Mouse (Mus musculus): Measurements from ENCODE around the gene Nhp2.
A peak's percentile ranks its signal among the peaks of the same experiment; 100 is the strongest.

Gene Nhp2

DNA sequence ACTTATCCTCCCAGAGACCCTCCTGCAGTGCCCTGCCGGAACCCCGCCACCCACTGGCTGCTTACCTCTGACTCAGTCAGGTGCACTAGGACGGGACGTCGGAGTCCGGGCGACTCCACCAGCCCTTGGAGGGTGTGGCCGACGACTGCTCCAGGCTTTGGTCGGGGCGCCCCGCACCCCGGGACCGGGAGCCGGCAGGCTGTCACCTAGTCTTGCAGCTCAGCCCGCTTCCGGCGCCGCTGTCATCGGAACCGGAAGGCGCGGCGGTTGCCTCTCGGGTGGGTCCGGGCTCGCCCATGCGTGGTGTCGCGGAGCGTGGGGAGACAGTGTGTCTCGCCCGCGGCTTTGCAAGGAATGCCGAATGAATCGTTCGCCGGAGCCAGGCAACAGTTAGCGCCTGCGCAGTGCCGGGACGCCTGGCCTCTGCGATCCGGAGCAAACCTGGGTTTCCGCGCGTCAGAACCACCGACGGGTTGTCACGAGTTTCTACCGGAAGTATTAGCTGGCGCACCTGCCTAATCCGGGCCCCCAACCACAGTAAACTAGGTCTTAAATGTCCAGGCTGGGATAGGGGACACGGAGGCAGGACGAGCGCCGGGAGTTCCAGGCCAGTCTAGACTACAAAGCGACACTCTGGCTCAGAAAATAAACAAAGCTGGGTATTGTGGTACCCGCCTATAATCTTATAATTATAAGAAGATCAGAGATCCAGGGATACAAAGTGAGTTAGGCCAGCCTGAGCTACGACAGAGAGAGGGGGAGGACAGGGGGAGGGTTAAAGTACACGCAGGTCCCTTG is 16.2 kb downstream of the Nhp2 start, which contains the start of gene Rmnd5b:
Gene Rmnd5b (minus strand): TSS at position 372 of the 798 bp plus-strand sequence.
- peak; percentile 86 for DNase-seq (ENCODE audit: low read depth, low spot score)

DNA sequence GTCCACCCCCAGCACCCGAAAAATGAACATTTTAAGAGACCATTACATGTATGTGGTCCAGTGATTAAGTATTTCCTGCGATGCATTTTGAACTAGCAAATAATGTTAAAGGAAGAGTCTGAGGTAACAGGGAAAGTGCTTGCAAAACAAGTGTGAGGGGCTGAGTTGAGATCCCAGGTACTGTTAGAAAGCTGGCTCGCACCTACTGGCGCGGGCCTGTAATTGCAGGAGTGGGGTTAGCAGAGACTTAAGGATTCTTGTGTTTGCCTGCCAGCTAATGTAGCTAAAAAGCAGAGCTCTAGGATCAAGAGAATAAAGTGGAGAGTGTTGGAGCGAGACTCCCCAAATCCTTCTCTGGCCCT is 16.8 kb downstream of the Nhp2 start:
- DNase-seq (ENCODE audit: low read depth, low spot score): peak; percentile 76

DNA sequence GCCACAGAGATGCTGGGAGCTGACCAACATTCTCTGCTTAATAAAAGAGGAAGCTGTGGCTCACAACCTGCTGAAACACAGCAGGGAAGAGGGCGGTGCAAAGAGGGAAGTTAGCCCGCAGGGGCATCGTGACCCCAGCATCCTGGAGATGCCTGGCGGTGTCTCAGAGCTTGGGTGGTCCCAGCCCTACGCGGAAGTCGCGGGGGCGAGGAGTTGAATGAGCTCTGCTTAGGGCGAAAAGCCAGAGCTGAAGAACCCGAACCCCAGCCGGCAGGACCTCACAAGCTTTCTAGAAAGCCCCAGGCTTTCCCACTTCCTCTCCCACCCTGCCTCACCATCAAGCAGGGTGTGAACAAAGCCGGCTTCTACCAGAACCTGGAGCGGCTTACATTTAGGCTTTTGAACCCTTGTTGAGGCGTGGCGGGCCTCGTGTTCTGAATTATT is 18.5 kb downstream of the Nhp2 start:
- DNase-seq (ENCODE audit: low read depth, low spot score): peak; percentile 86

DNA sequence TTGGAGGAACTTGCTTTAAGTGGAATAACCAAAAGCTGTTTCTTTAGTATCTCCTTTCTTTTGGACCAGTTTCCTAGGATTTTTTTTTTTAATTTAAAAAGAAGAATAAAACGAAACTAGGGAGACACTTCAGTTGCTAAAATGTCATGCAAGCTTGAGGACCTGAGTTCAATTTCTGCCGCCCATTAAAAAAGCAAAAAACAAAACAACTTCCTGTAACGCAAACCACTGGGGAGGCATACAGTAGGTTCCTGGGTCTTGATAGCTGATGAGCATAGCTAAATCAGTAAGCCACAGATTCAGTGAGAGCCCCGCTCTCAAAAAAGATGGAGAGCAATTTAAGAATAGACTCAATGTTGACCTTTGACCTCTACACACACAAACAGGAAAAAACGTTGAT is 19.0 kb downstream of the Nhp2 start:
- no peak for DNase-seq (ENCODE audit: low read depth, low spot score)

DNA sequence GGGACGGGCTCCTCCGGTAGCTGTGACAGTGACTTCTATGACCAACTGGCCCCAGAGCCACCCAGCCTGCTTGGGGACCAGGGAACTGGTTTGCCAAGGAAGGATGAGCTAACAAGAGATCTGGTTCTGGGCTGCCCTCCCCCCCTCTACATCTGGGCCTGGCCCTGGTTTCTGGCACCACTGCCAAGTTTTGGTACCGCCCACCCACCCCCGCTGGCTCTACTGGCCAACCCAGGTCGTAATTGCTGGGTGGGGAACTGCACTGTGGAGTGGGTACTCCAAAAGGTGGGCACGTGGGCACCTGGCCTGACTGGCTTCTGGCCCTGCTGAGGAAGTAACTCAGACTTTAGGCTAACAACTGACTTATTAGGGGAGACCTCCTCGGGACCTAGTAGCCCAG is 21.2 kb downstream of the Nhp2 start:
- no peak for DNase-seq (ENCODE audit: low read depth, low spot score)

DNA sequence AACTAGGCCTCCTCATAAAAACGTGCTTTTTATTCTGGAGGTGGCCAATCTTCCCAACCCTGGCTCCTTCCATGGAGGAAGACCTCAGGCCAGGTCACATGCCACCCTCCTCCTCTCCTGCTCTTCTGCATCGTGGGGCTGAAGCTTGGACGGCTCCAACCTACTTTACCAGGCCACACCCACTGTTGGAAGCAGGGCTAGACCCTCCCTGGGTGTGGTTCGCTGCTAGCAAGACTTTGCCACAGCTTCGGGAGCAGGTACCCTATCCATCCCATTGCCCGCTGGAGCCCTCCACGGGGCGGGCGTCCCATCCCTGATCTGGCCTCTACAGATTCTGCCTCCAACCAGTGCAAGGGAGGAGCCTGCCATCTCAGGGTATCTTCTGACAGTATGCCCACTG is 23.7 kb downstream of the Nhp2 start:
- no peak for DNase-seq (ENCODE audit: low read depth, low spot score)

DNA sequence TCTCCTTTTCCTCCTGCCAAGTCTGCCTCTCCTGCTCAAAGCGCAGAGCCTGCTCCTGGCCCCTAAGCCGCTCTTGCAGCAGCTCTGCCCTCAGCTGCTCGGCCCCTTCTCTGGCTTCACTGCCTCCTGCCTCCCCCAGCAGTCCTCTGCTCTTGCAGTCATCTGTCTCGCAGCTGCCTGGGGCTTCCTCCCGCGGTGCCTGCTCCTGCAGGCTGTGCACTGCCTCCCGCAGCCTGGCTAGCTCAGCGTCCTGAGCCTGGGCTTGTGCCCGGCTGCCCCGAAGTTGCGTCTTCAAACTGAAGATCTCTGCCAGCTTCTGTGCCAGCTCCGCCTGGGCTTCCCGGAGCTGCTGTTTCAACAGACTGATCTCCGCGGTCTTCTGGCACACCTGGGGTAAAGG is 24.2 kb downstream of the Nhp2 start:
- no peak for DNase-seq (ENCODE audit: low read depth, low spot score)

DNA sequence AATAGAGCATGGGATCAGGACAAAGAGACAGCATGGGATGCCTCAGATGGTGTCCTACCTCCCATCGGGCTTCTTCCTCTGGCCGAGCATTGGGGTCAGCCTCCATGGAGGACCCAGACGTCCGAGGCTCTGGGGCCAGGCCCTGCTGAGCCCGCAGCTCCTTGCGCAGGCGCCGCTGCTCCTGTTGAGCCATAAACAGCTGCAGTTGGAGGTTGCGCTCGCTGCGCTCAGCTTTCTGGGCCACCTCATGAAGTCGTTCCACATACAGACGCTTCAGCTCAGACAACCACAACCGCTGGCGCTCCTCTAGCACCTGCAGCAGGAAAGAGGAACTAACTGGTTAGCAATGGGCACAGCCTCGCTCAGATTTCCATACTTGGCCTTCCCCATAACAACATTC is 24.7 kb downstream of the Nhp2 start:
- DNase-seq (ENCODE audit: low read depth, low spot score): no peak

DNA sequence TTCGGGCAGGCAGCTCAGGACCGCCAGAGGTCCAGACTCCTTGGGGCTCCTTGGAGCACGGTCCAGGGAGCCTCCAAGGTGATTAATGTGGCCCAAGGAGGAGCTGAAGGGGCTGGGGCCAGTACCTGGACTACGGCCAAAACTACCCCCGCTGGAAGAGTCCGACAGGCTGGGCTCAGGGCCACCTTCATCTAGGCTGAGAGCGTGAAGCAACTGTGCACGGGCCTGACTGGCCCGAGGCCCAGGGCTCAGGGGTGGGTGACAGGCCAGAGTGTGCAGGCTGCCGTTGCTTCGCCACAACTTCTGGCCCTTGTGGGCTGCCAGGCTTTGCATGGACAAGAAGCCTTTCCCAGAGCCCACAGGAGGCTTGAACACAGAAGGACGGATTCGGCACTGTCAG is 25.8 kb downstream of the Nhp2 start:
- DNase-seq (ENCODE audit: low read depth, low spot score): no peak

DNA sequence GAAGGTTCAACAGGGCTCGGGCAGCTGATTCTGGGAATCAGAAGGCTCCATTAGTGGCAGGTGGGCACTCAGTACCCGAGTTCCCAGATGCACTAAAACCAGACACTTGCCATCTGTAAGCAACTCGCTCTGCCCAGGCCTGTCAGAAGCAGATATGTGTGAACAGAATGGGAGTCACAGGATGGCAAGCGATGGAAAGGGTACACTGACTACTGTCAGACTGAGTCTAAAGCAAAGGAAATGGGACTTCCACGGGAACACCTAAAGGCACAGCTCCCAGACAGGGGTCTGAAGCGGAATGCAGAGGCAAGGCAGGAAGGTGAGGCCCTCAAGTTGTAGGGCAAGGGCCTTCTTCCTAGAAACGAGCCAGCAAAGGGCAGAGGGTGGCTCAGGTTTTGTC is 26.7 kb downstream of the Nhp2 start:
- no peak for DNase-seq (ENCODE audit: low read depth, low spot score)

DNA sequence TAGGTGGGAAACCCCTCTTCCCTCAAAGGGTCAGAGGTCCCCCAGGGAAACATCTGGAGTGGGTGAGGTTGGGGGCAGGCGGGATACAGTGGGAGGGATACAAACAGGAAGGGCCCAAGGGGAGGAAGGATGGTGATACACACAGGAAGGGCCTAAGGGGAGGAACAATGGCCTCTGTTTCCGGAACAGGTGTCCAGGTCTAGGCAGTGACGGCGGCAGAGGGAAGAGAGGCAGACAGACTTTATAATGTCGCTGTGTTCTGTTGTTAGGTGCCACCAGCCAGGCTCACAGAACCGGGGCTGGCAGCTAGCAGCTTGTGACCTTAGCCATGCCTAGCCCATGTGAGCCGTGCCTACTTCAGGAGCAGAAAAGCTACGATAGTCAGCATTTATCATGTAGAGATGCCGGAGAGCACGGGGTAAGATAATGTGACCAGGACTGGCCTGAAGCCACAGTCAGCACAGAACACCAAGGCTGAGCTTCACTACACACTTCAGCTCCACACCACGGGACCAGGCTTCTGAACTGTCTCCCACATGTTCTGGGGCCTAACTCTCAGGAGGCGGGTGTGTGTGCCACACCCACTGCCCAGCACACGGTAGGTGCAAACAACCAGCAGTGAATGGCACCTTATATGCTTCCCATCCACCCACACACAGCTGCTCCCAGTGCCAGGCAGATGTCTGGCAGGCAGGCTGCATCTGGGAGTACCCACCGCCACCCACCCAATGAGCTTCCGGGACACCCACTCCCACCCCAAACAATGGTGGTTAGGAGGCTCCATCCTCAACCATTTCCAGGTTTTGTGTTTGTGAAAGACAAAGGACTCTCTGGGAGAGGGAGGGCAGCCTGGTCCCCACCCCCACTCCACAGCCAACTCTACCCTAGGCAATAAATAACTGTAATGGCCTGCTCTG is 27.5 kb downstream of the Nhp2 start:
- DNase-seq (ENCODE audit: low read depth, low spot score): no peak

DNA sequence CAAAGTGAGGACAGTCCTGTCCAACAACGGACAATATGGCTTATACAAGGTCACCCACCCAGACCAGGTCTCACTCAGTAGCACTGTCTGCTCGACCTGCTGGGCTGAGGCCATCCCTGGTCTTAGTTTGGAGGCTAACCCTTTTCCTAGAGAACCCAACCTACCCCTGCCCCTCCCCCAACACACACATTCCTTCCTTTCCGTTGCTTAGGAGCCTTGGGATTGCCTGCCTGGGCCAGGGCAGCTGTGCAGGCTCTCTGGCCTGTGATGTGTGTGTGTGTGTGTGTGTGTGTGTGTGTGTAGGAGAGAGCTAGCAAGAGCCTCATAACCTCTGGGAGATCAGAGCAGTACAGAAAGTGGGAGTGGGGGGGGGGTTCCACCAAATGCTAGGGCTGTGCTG is 29.0 kb downstream of the Nhp2 start:
- peak; percentile 73 for DNase-seq (ENCODE audit: low read depth, low spot score)

DNA sequence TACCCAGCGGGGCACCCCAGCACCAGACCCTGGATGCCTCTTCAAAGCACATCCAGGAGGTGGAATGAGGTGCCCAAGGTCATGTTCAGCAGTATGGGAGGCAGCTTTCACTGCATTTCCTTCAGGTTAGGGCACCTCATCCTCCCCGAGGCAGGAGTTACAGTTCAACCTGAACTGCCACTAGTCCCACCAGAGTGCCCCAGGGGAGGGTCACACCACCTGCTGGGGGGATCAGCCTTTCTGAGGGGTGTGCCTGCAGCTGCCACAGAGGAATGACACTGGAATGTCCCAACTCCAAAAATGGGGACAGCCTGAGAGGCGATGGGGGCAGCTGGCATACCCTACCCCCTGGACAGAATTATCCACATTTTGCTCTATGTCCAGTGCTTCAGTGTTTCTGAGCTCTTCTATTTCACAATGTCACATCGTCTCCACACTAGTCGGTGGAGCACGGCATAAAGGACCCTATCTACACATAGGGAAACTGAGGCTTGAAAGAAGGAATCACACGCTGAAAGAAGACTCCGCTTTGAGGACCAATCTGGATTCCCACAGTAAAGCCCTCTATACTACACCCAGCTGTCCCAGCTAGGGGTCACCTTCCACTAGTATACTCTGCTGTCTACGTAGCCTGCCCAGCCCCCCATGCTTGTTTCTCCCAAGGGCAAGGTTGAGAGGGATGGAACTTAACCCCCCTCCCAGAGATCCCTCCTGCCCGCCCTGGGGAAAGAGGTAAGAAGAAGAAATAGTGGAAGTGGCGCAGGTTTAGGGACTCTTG is 29.8 kb downstream of the Nhp2 start:
- no peak for DNase-seq (ENCODE audit: low read depth, low spot score)

DNA sequence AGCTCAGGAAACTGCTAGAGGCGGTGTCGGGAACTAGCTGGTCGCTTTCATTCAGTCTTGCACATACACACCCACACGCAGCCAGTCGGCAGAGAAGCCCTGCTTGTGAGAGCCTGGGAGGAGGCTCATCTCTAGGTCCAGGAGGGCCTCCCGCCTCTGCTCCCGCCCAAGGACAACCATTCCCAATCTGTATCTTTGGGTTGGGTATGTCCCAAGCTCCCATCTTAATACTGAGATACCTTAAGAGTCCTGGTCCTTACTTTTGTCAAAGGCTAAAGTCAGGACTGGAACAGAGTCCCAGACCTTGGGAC is 30.3 kb downstream of the Nhp2 start:
- DNase-seq (ENCODE audit: low read depth, low spot score): no peak

DNA sequence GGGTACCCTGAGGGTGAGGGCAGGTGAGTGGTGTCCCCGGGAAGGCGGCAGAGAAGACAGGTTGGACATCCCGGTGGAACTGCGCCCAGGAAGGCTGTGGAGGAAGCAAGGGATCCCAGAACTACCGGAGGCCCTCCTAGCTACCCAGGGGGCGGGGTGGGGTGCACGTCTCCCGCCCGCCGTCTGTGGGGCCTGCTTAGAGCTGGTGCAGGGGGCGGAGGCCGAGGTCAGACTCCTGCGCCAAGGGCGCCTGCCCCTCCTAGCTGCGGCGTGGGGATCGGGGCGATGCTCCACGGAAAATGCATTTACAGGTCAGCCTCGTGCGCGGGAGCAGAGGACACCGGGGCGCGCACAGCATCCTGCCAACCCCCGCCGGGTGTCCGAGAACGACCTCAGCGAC is 30.7 kb downstream of the Nhp2 start:
- no peak for DNase-seq (ENCODE audit: low read depth, low spot score)

DNA sequence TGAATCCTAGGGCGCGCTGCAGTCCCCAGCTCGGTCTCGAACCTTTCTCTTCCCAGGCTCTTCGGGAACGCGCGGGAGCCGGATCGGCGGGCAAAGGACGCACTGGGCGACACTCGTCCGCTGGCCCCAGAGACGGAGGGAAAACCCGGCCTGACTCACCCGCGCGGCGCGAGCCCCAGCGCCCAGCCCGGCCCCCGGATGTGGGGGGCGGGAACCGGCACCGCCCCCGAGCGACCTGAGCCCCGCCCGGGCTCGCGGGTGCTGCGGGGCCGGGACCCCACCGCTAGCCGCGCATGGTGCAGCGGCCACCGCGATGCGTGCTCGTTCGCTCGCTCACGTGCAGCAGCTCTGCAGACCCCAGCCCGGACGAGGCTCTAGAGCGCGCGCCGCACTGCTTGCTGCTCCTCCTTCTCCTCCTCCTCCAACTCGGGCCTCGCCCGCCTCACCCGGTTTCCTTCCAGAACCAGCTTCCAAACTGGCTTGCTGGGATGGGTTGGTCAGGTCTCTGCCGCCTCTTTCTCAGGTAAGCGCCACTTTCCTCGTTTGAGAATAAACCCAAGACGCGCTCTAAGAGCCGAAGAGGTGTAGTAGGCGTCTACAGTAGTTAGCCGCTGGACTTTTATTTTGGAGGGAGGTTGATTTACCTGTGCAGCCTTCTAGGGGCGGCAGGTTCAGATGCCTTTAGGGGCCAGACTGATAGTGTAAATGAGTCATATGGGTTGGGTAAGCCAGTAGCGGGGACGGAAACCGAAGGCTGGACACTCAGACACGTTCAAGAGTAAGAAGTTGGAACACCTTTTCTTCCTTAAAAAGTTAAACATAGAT is 31.4 kb downstream of the Nhp2 start, which contains the start of the genes N4bp3 and D930048N14Rik:
Gene N4bp3 (minus strand): TSS at position 152 of the 825 bp plus-strand sequence.
Gene D930048N14Rik (plus strand): TSS at position 264 of the 825 bp plus-strand sequence.
- DNase-seq (ENCODE audit: low read depth, low spot score): peak; percentile 70

DNA sequence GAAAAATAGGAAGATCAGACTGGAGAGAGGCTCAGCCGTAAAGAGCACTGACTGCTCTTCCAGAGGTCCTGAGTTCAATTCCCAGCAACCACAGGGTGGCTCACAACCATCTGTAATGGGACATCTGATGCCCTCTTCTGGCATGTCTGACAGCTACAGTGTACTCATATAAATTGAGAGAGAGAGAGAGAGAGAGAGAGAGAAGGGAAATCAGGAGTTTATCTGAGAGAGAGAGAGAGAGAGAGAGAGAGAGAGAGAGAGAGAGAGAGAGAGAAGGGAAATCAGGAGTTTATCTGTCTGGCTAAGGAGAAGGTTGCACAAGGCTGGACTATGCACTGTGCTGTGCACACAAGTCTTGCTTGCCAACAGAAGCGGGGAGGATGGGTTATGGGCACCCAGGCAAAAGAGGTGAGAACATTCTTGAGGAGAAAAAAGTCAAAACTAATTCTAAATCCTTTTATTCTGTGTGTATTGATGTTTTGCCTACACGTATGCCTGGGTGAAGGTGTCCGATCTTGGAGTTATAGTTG is 33.4 kb downstream of the Nhp2 start:
- DNase-seq (ENCODE audit: low read depth, low spot score): no peak

DNA sequence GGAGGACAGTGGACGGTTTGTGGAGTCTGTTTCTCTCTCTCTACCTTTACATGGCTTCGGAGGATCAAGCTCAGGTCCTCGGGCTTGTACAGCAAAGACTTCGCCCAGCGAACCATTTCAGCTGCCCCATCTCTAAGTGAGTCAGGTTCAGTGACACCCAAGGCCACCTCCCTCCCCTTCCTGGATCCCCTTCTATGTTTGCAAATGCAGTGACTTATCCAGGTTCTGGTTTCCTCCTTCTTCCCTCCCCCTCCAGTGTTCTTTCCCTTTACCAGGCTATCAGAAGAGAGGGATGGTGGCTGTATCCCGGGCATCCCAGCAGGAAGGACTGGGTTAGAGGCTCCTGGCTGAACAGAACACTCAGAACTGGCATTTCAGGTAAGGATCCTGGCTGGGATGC is 34.2 kb downstream of the Nhp2 start:
- no peak for DNase-seq (ENCODE audit: low read depth, low spot score)

DNA sequence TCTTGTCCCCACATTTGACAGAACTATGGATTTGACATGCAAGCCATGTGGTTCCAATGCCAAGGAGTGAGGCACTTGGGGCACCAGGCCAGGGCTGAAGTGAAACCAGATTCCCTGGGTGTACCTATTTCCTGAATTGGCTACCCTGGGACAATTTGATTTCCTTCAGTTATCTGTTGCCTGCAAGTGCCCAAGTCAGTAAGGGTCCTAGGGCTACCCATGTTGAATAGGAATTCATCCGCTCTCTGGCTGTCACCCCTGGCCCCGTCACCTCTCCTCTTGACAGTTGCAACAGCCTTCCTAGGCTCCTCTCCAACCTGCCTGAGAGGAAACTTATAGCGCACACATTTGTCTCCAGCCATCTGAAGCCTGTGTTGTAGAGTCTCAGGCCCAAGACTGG is 35.4 kb downstream of the Nhp2 start:
- no peak for DNase-seq (ENCODE audit: low read depth, low spot score)

DNA sequence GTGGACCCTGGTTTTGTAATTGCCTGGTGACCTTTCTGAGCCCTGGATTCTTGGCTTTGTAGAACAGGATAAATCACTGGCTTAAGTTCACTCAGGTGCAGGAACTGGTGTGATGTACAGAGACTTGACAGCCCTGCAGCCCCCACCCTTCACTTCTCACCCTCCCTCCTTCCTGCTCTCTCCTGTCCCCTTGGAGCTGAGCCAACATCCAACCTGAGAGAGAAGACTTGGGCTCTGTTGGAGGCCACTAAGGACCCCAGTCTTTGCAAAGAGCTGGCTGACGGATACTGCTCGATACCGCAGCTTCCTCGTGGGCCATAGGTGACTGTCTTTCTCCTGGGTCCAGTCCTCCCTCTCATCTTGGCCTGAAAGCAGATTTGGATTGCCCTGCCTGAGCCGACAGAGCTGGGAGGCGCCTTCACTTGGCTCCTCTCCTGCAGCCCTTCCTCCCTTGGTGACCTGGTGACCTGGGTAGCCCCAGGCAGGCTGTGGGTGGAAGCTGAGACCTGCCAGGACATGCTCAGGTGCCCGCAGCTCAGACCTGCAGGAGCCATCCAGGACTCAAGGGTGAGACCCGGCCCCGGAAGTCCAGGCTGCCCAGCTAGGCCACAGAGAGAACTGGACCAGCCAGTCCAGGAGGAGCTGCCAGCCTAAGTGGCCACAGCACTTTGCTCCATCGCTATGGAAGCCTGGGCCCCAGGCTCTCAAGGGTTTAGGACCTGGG is 37.4 kb downstream of the Nhp2 start:
- no peak for DNase-seq (ENCODE audit: low read depth, low spot score)
